Mouse (Mus musculus): Measurements from ENCODE around the gene Thnsl2. TPM values are rescaled to one million over a fixed set of nuclear protein-coding genes. Genes with fewer than 3 reads are reported as not detected.

Gene Thnsl2
- 5.2 and 5.8 TPM in 2 replicates for polyA plus RNA-seq (2012; rRNA removed)

- peak; percentile 15 to 56 for DNase-seq (ENCODE audit: extremely low spot score in 1 of 2, low spot score in 1 of 2)
Measured at GRCm38 (mm10) chr6:71143894-71144455, at the start of gene Thnsl2. TSS of gene Thnsl2 (minus strand) at chr6:71144439.

- DNase-seq (ENCODE audit: extremely low spot score in 1 of 2, low spot score in 1 of 2) = no peak
Measured at GRCm38 (mm10) chr6:71193151-71193740, 49.0 kb upstream of the Thnsl2 start.

- no peak for DNase-seq (ENCODE audit: extremely low spot score in 1 of 2, low spot score in 1 of 2)
Measured at GRCm38 (mm10) chr6:71190501-71190900, 46.3 kb upstream of the Thnsl2 start.

GRCm38 (mm10) chr6:71189578-71189977 lies 45.3 kb upstream of the Thnsl2 start:
- DNase-seq (ENCODE audit: extremely low spot score in 1 of 2, low spot score in 1 of 2) = no peak

GRCm38 (mm10) chr6:71184941-71185604 lies 40.8 kb upstream of the Thnsl2 start:
- no peak for DNase-seq (ENCODE audit: extremely low spot score in 1 of 2, low spot score in 1 of 2)

GRCm38 (mm10) chr6:71180596-71180995 lies 36.4 kb upstream of the Thnsl2 start:
- no peak for DNase-seq (ENCODE audit: extremely low spot score in 1 of 2, low spot score in 1 of 2)

- no peak for DNase-seq (ENCODE audit: extremely low spot score in 1 of 2, low spot score in 1 of 2)
Measured at GRCm38 (mm10) chr6:71172812-71173580, 28.8 kb upstream of the Thnsl2 start.

- peak in 1 of 2 experiments; percentile 62 for DNase-seq (ENCODE audit: extremely low spot score in 1 of 2, low spot score in 1 of 2)
Measured at GRCm38 (mm10) chr6:71166551-71167169, 22.4 kb upstream of the Thnsl2 start.

GRCm38 (mm10) chr6:71164394-71164793 lies 20.2 kb upstream of the Thnsl2 start:
- no peak for DNase-seq (ENCODE audit: extremely low spot score in 1 of 2, low spot score in 1 of 2)

- DNase-seq (ENCODE audit: extremely low spot score in 1 of 2, low spot score in 1 of 2) = no peak
Measured at GRCm38 (mm10) chr6:71162269-71162668, 18.0 kb upstream of the Thnsl2 start.

- DNase-seq (ENCODE audit: extremely low spot score in 1 of 2, low spot score in 1 of 2) = no peak
Measured at GRCm38 (mm10) chr6:71161290-71161689, 17.1 kb upstream of the Thnsl2 start.

- DNase-seq (ENCODE audit: extremely low spot score in 1 of 2, low spot score in 1 of 2) = no peak
Measured at GRCm38 (mm10) chr6:71156674-71157326, 12.6 kb upstream of the Thnsl2 start.

GRCm38 (mm10) chr6:71154861-71155260 lies 10.6 kb upstream of the Thnsl2 start:
- DNase-seq (ENCODE audit: extremely low spot score in 1 of 2, low spot score in 1 of 2) = no peak

GRCm38 (mm10) chr6:71153486-71153885 lies 9.2 kb upstream of the Thnsl2 start:
- no peak for DNase-seq (ENCODE audit: extremely low spot score in 1 of 2, low spot score in 1 of 2)

- DNase-seq (ENCODE audit: extremely low spot score in 1 of 2, low spot score in 1 of 2) = no peak
Measured at GRCm38 (mm10) chr6:71151098-71151497, 6.9 kb upstream of the Thnsl2 start.

- peak in 1 of 2 experiments; percentile 51 for DNase-seq (ENCODE audit: extremely low spot score in 1 of 2, low spot score in 1 of 2)
Measured at GRCm38 (mm10) chr6:71149534-71149933, 5.3 kb upstream of the Thnsl2 start.

GRCm38 (mm10) chr6:71148336-71148735 lies 4.1 kb upstream of the Thnsl2 start:
- DNase-seq (ENCODE audit: extremely low spot score in 1 of 2, low spot score in 1 of 2) = no peak

GRCm38 (mm10) chr6:71145288-71145989 lies 1.2 kb upstream of the Thnsl2 start:
- DNase-seq (ENCODE audit: extremely low spot score in 1 of 2, low spot score in 1 of 2) = no peak

- peak in 1 of 2 experiments; percentile 2 for DNase-seq (ENCODE audit: extremely low spot score in 1 of 2, low spot score in 1 of 2)
Measured at GRCm38 (mm10) chr6:71143154-71143893, 915 bp downstream of the Thnsl2 start.
